8 mouse cellular contexts compared by ENCODE assay signal in genomic region chr2:130839084-130839483, GRCm38 (mm10).
DNase-seq lines count a peak whose midpoint lies in the region; ATAC-seq and TF ChIP-seq lines count a peak whose summit lies in the region.

No protein-coding gene starts in this region.

- WGBS in embryonic facial prominence, embryonic 14.5 days, result under 1% methylated on average over 10 of the region's 10 CpGs

- H3K4me3 ChIP-seq in layer of hippocampus, adult 2 months, result peak overlapping the region; percentile 95
- peak overlapping the region; percentile 95 for H3K4me3 ChIP-seq in embryonic facial prominence, embryonic 14.5 days (ENCODE audit: low read depth, low read length)

- TF ChIP-seq CTCF in layer of hippocampus, adult 2 months (conservative IDR thresholded peaks at IDR 0.05), result no peak

- peak overlapping the region; percentile 90 for H3K9ac ChIP-seq in embryonic facial prominence, embryonic 14.5 days (ENCODE audit: low read depth, low read length)

- H3K9me3 ChIP-seq in embryonic facial prominence, embryonic 14.5 days (ENCODE audit: control insufficient read depth, low read length), result no peaks in the 10 kb centered on the region

- H3K4me1 ChIP-seq in embryonic facial prominence, embryonic 14.5 days (ENCODE audit: control insufficient read depth, insufficient read depth, low read length), result peaks cover 12% of the 10 kb centered on the region; the same call in 1 of the 2 replicates

- ATAC-seq in embryonic facial prominence, embryonic 14.5 days (ENCODE audit: low read depth), result no peak
- peak; percentile 62 for ATAC-seq in megakaryocyte-erythroid progenitor cell, adult 5-6 weeks (replicated peaks; ENCODE audit: low FRiP score, low TSS enrichment, poor library complexity, severe bottlenecking)

- peak overlapping the region; percentile 89 for H3K4me2 ChIP-seq in embryonic facial prominence, embryonic 14.5 days (ENCODE audit: low read depth, low read length)

- H3K27me3 ChIP-seq in embryonic facial prominence, embryonic 14.5 days (replicated peaks; ENCODE audit: control insufficient read depth, insufficient read depth, low read length), result no peaks in the 10 kb centered on the region

- peaks cover 11% of the 10 kb centered on the region; the same call in 1 of the 2 replicates for H3K36me3 ChIP-seq in embryonic facial prominence, embryonic 14.5 days (ENCODE audit: control insufficient read depth, insufficient read depth, low read length)

- DNase-seq in layer of hippocampus, adult 2 months (ENCODE audit: low spot score in 2 of 2), result peak in 1 of 2 experiments; percentile 32
- no peak for DNase-seq in layer of hippocampus, adult 9-10 months (ENCODE audit: low spot score)
- peak; percentile 62 for DNase-seq in adipocyte (ENCODE audit: low spot score)
- peak; percentile 54 for DNase-seq in embryonic facial prominence, embryonic 14.5 days (ENCODE audit: low spot score)
- peak; percentile 36 to 45 for DNase-seq in heart, postnatal 14 days
- DNase-seq in layer of hippocampus, postnatal 10 days (ENCODE audit: low spot score in 2 of 2), result peak; percentile 24 to 43
- peak; percentile 68 for DNase-seq in telencephalon, adult 2 months (ENCODE audit: low read depth, low spot score)

- H3K27ac ChIP-seq in layer of hippocampus, adult 2 months, result peak overlapping the region; percentile 99
- H3K27ac ChIP-seq in embryonic facial prominence, embryonic 14.5 days (replicated peaks; ENCODE audit: low read depth, low read length), result peak overlapping the region; percentile 97

- intact Hi-C loops in heart, postnatal 14 days (cut with DNase I), result loop anchor here (5.0 kb wide), 1 partner anchor 113 kb away; no protein-coding TSS in a partner anchor
